Mouse (Mus musculus): ENCODE results near the gene E030018B13Rik. TPM values are rescaled to one million over a fixed set of nuclear protein-coding genes. Genes with fewer than 3 reads are reported as not detected.

Gene E030018B13Rik
- polyA plus RNA-seq, 1 experiment, result not detected

DNA sequence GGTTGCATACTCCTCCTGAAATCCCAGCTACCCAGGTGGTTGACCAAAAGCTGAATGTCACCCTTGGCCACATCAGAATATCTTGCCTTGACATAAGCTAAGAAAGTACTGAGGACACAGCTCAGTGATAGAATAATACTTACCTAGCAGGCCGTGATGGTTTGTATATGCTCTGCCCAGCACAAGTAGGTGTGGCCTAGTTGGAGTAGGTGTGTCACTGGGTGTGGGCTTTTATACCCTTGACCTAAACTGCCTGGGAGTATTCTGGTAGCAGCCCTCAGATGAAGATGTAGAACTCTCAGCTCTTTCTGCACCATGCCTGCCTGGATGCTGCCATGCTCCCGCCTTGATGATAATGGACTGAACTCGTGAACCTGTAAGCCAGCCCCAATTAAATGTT is 15.8 kb downstream of the E030018B13Rik start:
- Histone ChIP-seq H3K27ac (ENCODE audit: insufficient read depth, low read depth, low read length) (no peak overlapping the region), H3K4me1 (ENCODE audit: control insufficient read depth, insufficient read depth, low read length) (peaks cover 42% of the 10 kb centered on the region), H3K36me3 (ENCODE audit: control insufficient read depth, insufficient read depth, low read length) (no peaks in the 10 kb centered on the region), H3K4me3 (ENCODE audit: insufficient read depth, low read depth, low read length) (no peak overlapping the region), H3K27me3 (replicated peaks; ENCODE audit: control insufficient read depth, insufficient read depth, low read length) (no peaks in the 10 kb centered on the region)
- TF ChIP-seq CTCF (conservative IDR thresholded peaks at IDR 0.05; ENCODE audit: insufficient read depth, insufficient read length, low read depth, low read length) (no peak), POLR2A (IDR thresholded peaks at IDR 0.05; ENCODE audit: low read depth, low read length) (no peak)
- 80% methylated on average over 3 of the region's 3 CpGs for WGBS
- no peak for DNase-seq

- Histone ChIP-seq H3K4me1 (ENCODE audit: control insufficient read depth, insufficient read depth, low read length) (peaks cover 34% of the 10 kb centered on the region), H3K27ac (ENCODE audit: insufficient read depth, low read depth, low read length) (peak overlapping the region; percentile 22; the same call in 1 of the 2 replicates), H3K4me3 (ENCODE audit: insufficient read depth, low read depth, low read length) (no peak overlapping the region), H3K36me3 (ENCODE audit: control insufficient read depth, insufficient read depth, low read length) (no peaks in the 10 kb centered on the region), H3K27me3 (replicated peaks; ENCODE audit: control insufficient read depth, insufficient read depth, low read length) (no peaks in the 10 kb centered on the region)
- TF ChIP-seq POLR2A (IDR thresholded peaks at IDR 0.05; ENCODE audit: low read depth, low read length) (no peak), CTCF (conservative IDR thresholded peaks at IDR 0.05; ENCODE audit: insufficient read depth, insufficient read length, low read depth, low read length) (no peak)
- 87% methylated on average over 6 of the region's 6 CpGs for WGBS
- no peak for DNase-seq
Measured at GRCm38 (mm10) chr7:63933905-63934304, 17.2 kb downstream of the E030018B13Rik start.

GRCm38 (mm10) chr7:63934530-63934929 is 17.9 kb downstream of the E030018B13Rik start:
- Histone ChIP-seq H3K4me3 (ENCODE audit: insufficient read depth, low read depth, low read length) (no peak overlapping the region), H3K27ac (ENCODE audit: insufficient read depth, low read depth, low read length) (peak overlapping the region; percentile 99), H3K4me1 (ENCODE audit: control insufficient read depth, insufficient read depth, low read length) (peaks cover 29% of the 10 kb centered on the region), H3K36me3 (ENCODE audit: control insufficient read depth, insufficient read depth, low read length) (no peaks in the 10 kb centered on the region), H3K27me3 (replicated peaks; ENCODE audit: control insufficient read depth, insufficient read depth, low read length) (no peaks in the 10 kb centered on the region)
- 38% methylated on average over 1 of the region's 1 CpGs for WGBS
- TF ChIP-seq POLR2A (IDR thresholded peaks at IDR 0.05; ENCODE audit: low read depth, low read length), result no peak
- TF ChIP-seq CTCF (conservative IDR thresholded peaks at IDR 0.05; ENCODE audit: insufficient read depth, insufficient read length, low read depth, low read length), result no peak
- peak; percentile 51 for DNase-seq

DNA sequence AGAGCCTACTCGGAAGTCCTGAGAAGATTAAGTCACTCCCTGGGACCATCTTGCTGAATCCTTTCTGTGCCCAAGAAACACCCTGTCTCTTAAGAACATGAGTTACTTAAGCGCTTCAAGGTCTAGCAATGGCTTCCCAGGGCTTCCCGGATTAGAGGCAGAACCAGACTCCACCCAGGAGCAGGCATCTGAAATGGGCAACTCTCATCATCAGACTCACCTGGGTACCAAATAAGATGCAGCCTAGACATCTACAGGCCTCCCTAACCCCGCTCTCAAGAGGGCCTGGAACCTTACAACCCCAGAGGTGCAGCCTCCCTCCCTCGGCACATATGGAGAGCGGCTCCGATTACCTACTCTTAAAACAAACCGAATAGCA is 19.1 kb downstream of the E030018B13Rik start:
- Histone ChIP-seq H3K4me1 (ENCODE audit: control insufficient read depth, insufficient read depth, low read length) (peaks cover 33% of the 10 kb centered on the region; the same call in 1 of the 2 replicates), H3K27ac (ENCODE audit: insufficient read depth, low read depth, low read length) (peak overlapping the region; percentile 99), H3K36me3 (ENCODE audit: control insufficient read depth, insufficient read depth, low read length) (no peaks in the 10 kb centered on the region), H3K4me3 (ENCODE audit: insufficient read depth, low read depth, low read length) (peak overlapping the region; percentile 82), H3K27me3 (replicated peaks; ENCODE audit: control insufficient read depth, insufficient read depth, low read length) (no peaks in the 10 kb centered on the region)
- DNase-seq, result no peak
- TF ChIP-seq POLR2A (IDR thresholded peaks at IDR 0.05; ENCODE audit: low read depth, low read length), result no peak
- no peak for TF ChIP-seq CTCF (conservative IDR thresholded peaks at IDR 0.05; ENCODE audit: insufficient read depth, insufficient read length, low read depth, low read length)
- WGBS, result 25% methylated on average over 8 of the region's 8 CpGs

GRCm38 (mm10) chr7:63936188-63936985 is 19.7 kb downstream of the E030018B13Rik start:
- under 1% methylated on average over 34 of the region's 34 CpGs for WGBS
- DNase-seq, result peak; percentile 93
- Histone ChIP-seq H3K27ac (ENCODE audit: insufficient read depth, low read depth, low read length) (peak overlapping the region; percentile 99), H3K4me1 (ENCODE audit: control insufficient read depth, insufficient read depth, low read length) (peaks cover 33% of the 10 kb centered on the region; the same call in 1 of the 2 replicates), H3K4me3 (ENCODE audit: insufficient read depth, low read depth, low read length) (peak overlapping the region; percentile 82), H3K36me3 (ENCODE audit: control insufficient read depth, insufficient read depth, low read length) (no peaks in the 10 kb centered on the region), H3K27me3 (replicated peaks; ENCODE audit: control insufficient read depth, insufficient read depth, low read length) (no peaks in the 10 kb centered on the region)
- TF ChIP-seq CTCF (conservative IDR thresholded peaks at IDR 0.05; ENCODE audit: insufficient read depth, insufficient read length, low read depth, low read length) (peak; percentile 61), POLR2A (IDR thresholded peaks at IDR 0.05; ENCODE audit: low read depth, low read length) (no peak)

DNA sequence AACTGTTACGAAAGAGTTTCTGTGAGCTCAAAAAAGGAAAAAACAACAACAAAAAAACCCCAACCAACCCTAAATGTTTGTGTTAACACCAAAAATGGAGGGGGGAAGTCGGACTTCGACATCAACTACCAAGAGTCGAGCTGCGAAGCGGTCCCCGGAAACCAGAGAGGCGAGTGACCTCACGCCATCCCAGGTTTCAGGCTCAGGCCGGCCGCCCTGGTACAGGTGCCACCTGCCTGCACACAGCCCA is 20.3 kb downstream of the E030018B13Rik start:
- WGBS, result under 1% methylated on average over 11 of the region's 11 CpGs
- Histone ChIP-seq H3K4me3 (ENCODE audit: insufficient read depth, low read depth, low read length) (peak overlapping the region; percentile 82), H3K36me3 (ENCODE audit: control insufficient read depth, insufficient read depth, low read length) (no peaks in the 10 kb centered on the region), H3K27me3 (replicated peaks; ENCODE audit: control insufficient read depth, insufficient read depth, low read length) (no peaks in the 10 kb centered on the region), H3K27ac (ENCODE audit: insufficient read depth, low read depth, low read length) (peak overlapping the region; percentile 99), H3K4me1 (ENCODE audit: control insufficient read depth, insufficient read depth, low read length) (peaks cover 30% of the 10 kb centered on the region; the same call in 1 of the 2 replicates)
- TF ChIP-seq CTCF (conservative IDR thresholded peaks at IDR 0.05; ENCODE audit: insufficient read depth, insufficient read length, low read depth, low read length) (no peak), POLR2A (IDR thresholded peaks at IDR 0.05; ENCODE audit: low read depth, low read length) (no peak)
- no peak for DNase-seq

DNA sequence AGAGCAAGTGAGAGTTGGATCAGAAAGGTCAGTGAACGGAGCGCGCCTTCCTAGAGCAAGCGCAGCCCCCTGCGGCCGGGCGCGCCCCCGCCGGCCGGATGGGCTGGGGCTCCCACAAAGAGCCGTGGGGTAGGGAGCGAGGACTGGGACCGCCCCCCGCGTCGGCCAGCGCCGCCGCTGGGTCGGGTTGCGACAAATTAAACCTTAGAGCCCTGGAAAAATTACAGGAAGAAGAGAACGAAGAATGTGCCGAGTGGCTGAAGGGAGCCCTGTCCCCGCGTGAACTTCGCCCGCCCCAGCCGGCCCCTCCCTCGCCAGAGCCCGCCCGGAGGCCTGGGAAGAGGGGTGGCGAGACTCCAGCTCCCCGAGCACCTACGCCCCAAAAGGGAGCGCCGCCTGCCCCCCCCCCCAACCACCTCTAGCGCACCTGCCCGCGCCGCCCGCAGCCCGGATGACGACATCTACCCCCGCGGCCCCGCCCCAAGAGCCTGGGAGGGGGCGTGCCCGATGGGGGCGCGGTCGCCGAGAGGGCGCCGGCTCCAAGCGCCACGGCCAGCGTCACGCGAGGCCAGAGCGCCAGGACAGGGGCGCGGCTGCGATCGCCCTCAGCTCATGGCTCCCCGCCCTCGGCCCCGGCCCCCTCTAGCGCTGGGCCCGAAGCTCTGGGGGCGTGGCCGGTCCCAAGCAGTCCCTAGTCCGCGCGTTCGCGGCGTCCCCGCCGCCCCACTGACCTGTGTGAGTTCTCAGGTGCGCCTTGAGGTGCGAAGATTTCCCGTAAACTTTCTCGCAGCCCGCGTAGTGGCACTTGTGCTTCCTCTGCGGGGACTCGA is 20.8 kb downstream of the E030018B13Rik start:
- peak; percentile 95 for DNase-seq
- peaks cover 27% of the 10 kb centered on the region; the same call in 1 of the 2 replicates for H3K4me1 ChIP-seq (ENCODE audit: control insufficient read depth, insufficient read depth, low read length)
- peak overlapping the region; percentile 82 for H3K4me3 ChIP-seq (ENCODE audit: insufficient read depth, low read depth, low read length)
- under 1% methylated on average over 86 of the region's 88 CpGs for WGBS
- H3K27ac ChIP-seq (ENCODE audit: insufficient read depth, low read depth, low read length), result peak overlapping the region; percentile 99
- no peak for TF ChIP-seq POLR2A (IDR thresholded peaks at IDR 0.05; ENCODE audit: low read depth, low read length)
- no peak for TF ChIP-seq CTCF (conservative IDR thresholded peaks at IDR 0.05; ENCODE audit: insufficient read depth, insufficient read length, low read depth, low read length)
- H3K27me3 ChIP-seq (replicated peaks; ENCODE audit: control insufficient read depth, insufficient read depth, low read length), result no peaks in the 10 kb centered on the region
- H3K36me3 ChIP-seq (ENCODE audit: control insufficient read depth, insufficient read depth, low read length), result no peaks in the 10 kb centered on the region
